Mouse (Mus musculus): ENCODE results near the gene Phlpp1. TPM values are rescaled to one million over a fixed set of nuclear protein-coding genes. Genes with fewer than 3 reads are reported as not detected.

The Phlpp1 gene
- polyA plus RNA-seq, 1 experiment from 2014 or later = 8.8 TPM

- no peak for ATAC-seq (ENCODE audit: low FRiP score, low read depth)
- H3K27ac ChIP-seq = no peak overlapping the region
- H3K9ac ChIP-seq = no peak overlapping the region
- H3K36me3 ChIP-seq = no peaks in the 10 kb centered on the region
- peaks cover 11% of the 10 kb centered on the region; the same call in 1 of the 2 replicates for H3K4me1 ChIP-seq
- 74% methylated on average over 5 of the region's 5 CpGs for WGBS
- H3K9me3 ChIP-seq = no peaks in the 10 kb centered on the region
- no peaks in the 10 kb centered on the region for H3K27me3 ChIP-seq (replicated peaks)
- no peak overlapping the region for H3K4me3 ChIP-seq
- H3K4me2 ChIP-seq (replicated peaks) = no peak overlapping the region
Measured at GRCm38 (mm10) chr1:106169741-106170265, 1.7 kb upstream of the Phlpp1 start.

- Histone ChIP-seq H3K9ac (peak overlapping the region; percentile 88), H3K4me3 (peak overlapping the region; percentile 80), H3K27ac (peak overlapping the region; percentile 86), H3K36me3 (no peaks in the 10 kb centered on the region), H3K27me3 (replicated peaks) (no peaks in the 10 kb centered on the region), H3K4me1 (peaks cover 23% of the 10 kb centered on the region), H3K9me3 (no peaks in the 10 kb centered on the region), H3K4me2 (replicated peaks) (peak overlapping the region; percentile 83)
- ATAC-seq (ENCODE audit: low FRiP score, low read depth) = peak; percentile 11
- WGBS = under 1% methylated on average over 75 of the region's 77 CpGs
Measured at GRCm38 (mm10) chr1:106172301-106172930, 864 bp downstream of the Phlpp1 start.

- Histone ChIP-seq H3K27ac (no peak overlapping the region), H3K4me2 (replicated peaks) (peak overlapping the region; percentile 83), H3K4me3 (peak overlapping the region; percentile 80), H3K9ac (peak overlapping the region; percentile 88), H3K36me3 (no peaks in the 10 kb centered on the region), H3K9me3 (no peaks in the 10 kb centered on the region), H3K27me3 (replicated peaks) (no peaks in the 10 kb centered on the region), H3K4me1 (peaks cover 28% of the 10 kb centered on the region)
- ATAC-seq (ENCODE audit: low FRiP score, low read depth) = no peak
- WGBS = under 1% methylated on average over 47 of the region's 47 CpGs
Measured at GRCm38 (mm10) chr1:106172931-106173371, 1.4 kb downstream of the Phlpp1 start.

- Histone ChIP-seq H3K27ac (no peak overlapping the region), H3K27me3 (replicated peaks) (no peaks in the 10 kb centered on the region), H3K9me3 (no peaks in the 10 kb centered on the region), H3K4me2 (replicated peaks) (peak overlapping the region; percentile 83), H3K36me3 (no peaks in the 10 kb centered on the region), H3K4me3 (peak overlapping the region; percentile 80), H3K4me1 (peaks cover 29% of the 10 kb centered on the region), H3K9ac (peak overlapping the region; percentile 88)
- ATAC-seq (ENCODE audit: low FRiP score, low read depth) = no peak
- 30% methylated on average over 9 of the region's 9 CpGs for WGBS
Measured at GRCm38 (mm10) chr1:106173621-106174156, 2.1 kb downstream of the Phlpp1 start.

- no peak overlapping the region for H3K9ac ChIP-seq
- ATAC-seq (ENCODE audit: low FRiP score, low read depth) = no peak
- peaks cover 29% of the 10 kb centered on the region for H3K4me1 ChIP-seq
- no peaks in the 10 kb centered on the region for H3K27me3 ChIP-seq (replicated peaks)
- H3K9me3 ChIP-seq = no peaks in the 10 kb centered on the region
- H3K36me3 ChIP-seq = no peaks in the 10 kb centered on the region
- H3K4me2 ChIP-seq (replicated peaks) = peak overlapping the region; percentile 83
- H3K4me3 ChIP-seq = peak overlapping the region; percentile 11; the same call in 1 of the 2 replicates
- H3K27ac ChIP-seq = no peak overlapping the region
Measured at GRCm38 (mm10) chr1:106174598-106174997, 3.0 kb downstream of the Phlpp1 start.

- H3K27ac ChIP-seq = no peak overlapping the region
- no peaks in the 10 kb centered on the region for H3K9me3 ChIP-seq
- H3K4me2 ChIP-seq (replicated peaks) = peak overlapping the region; percentile 83
- no peaks in the 10 kb centered on the region for H3K27me3 ChIP-seq (replicated peaks)
- H3K4me1 ChIP-seq = peaks cover 29% of the 10 kb centered on the region
- no peak for ATAC-seq (ENCODE audit: low FRiP score, low read depth)
- H3K4me3 ChIP-seq = peak overlapping the region; percentile 18; the same call in 1 of the 2 replicates
- H3K36me3 ChIP-seq = no peaks in the 10 kb centered on the region
- H3K9ac ChIP-seq = peak overlapping the region; percentile 17; the same call in 1 of the 2 replicates
- WGBS = 63% methylated on average over 3 of the region's 3 CpGs
Measured at GRCm38 (mm10) chr1:106175360-106175759, 3.8 kb downstream of the Phlpp1 start.

- no peak for ATAC-seq (ENCODE audit: low FRiP score, low read depth)
- 13% methylated on average over 1 of the region's 1 CpGs for WGBS
- peak overlapping the region; percentile 33 for H3K4me2 ChIP-seq (replicated peaks)
Measured at GRCm38 (mm10) chr1:106176791-106177190, 5.2 kb downstream of the Phlpp1 start.

GRCm38 (mm10) chr1:106177868-106178790, 6.6 kb downstream of the Phlpp1 start:
- no peak overlapping the region for H3K4me2 ChIP-seq (replicated peaks)
- no peaks in the 10 kb centered on the region for H3K36me3 ChIP-seq
- H3K9me3 ChIP-seq = no peaks in the 10 kb centered on the region
- no peak for ATAC-seq (ENCODE audit: low FRiP score, low read depth)
- H3K4me1 ChIP-seq = peaks cover 29% of the 10 kb centered on the region
- H3K4me3 ChIP-seq = no peak overlapping the region
- H3K27me3 ChIP-seq (replicated peaks) = no peaks in the 10 kb centered on the region
- no peak overlapping the region for H3K27ac ChIP-seq
- H3K9ac ChIP-seq = no peak overlapping the region
- WGBS = 75% methylated on average over 8 of the region's 8 CpGs

More at GRCm38 (mm10) chr1:106176791-106177190, 5.2 kb downstream of the Phlpp1 start:
- no peaks in the 10 kb centered on the region for H3K27me3 ChIP-seq (replicated peaks)
- H3K9ac ChIP-seq = no peak overlapping the region
- H3K9me3 ChIP-seq = no peaks in the 10 kb centered on the region
- H3K36me3 ChIP-seq = no peaks in the 10 kb centered on the region
- no peak overlapping the region for H3K4me3 ChIP-seq
- peaks cover 29% of the 10 kb centered on the region for H3K4me1 ChIP-seq
- no peak overlapping the region for H3K27ac ChIP-seq

- Histone ChIP-seq H3K9me3 (no peaks in the 10 kb centered on the region), H3K27ac (no peak overlapping the region), H3K36me3 (no peaks in the 10 kb centered on the region), H3K4me3 (no peak overlapping the region), H3K4me1 (no peaks in the 10 kb centered on the region), H3K27me3 (replicated peaks) (no peaks in the 10 kb centered on the region), H3K4me2 (replicated peaks) (no peak overlapping the region), H3K9ac (no peak overlapping the region)
- 91% methylated on average over 2 of the region's 2 CpGs for WGBS
- no peak for ATAC-seq (ENCODE audit: low FRiP score, low read depth)
Measured at GRCm38 (mm10) chr1:106183701-106184100, 12.1 kb downstream of the Phlpp1 start.

GRCm38 (mm10) chr1:106184780-106185460, 13.4 kb downstream of the Phlpp1 start:
- Histone ChIP-seq H3K4me3 (no peak overlapping the region), H3K9ac (no peak overlapping the region), H3K27me3 (replicated peaks) (no peaks in the 10 kb centered on the region), H3K9me3 (no peaks in the 10 kb centered on the region), H3K4me1 (no peaks in the 10 kb centered on the region), H3K27ac (no peak overlapping the region), H3K4me2 (replicated peaks) (no peak overlapping the region), H3K36me3 (no peaks in the 10 kb centered on the region)
- no peak for ATAC-seq (ENCODE audit: low FRiP score, low read depth)
- WGBS = 78% methylated on average over 4 of the region's 4 CpGs

- no peaks in the 10 kb centered on the region for H3K27me3 ChIP-seq (replicated peaks)
- H3K27ac ChIP-seq = no peak overlapping the region
- no peaks in the 10 kb centered on the region for H3K4me1 ChIP-seq
- H3K36me3 ChIP-seq = no peaks in the 10 kb centered on the region
- H3K9ac ChIP-seq = no peak overlapping the region
- H3K4me3 ChIP-seq = no peak overlapping the region
- H3K4me2 ChIP-seq (replicated peaks) = no peak overlapping the region
- no peak for ATAC-seq (ENCODE audit: low FRiP score, low read depth)
- no peaks in the 10 kb centered on the region for H3K9me3 ChIP-seq
- WGBS = 59% methylated on average over 2 of the region's 2 CpGs
Measured at GRCm38 (mm10) chr1:106185461-106185924, 13.9 kb downstream of the Phlpp1 start.

Data from neural tube, embryonic 12.5 days (tissue).